Mouse (Mus musculus) forebrain, embryonic 16.5 days (tissue): ENCODE data around the gene Rufy3. TPM values are rescaled to one million over a fixed set of nuclear protein-coding genes. Genes with fewer than 3 reads are reported as not detected.
A peak's percentile ranks its signal among the peaks of the same experiment; 100 is the strongest.
"Not testable (repeated sequence)": the region's sequence is repeated elsewhere in the genome, so short reads cannot be mapped to it uniquely, and the experiment has no call there.

Experiments used
- ATAC-seq: fragments of 200-750 bp; cut with Nextera tagmentation; 2 replicates; pipeline ENCODE4 v1.8.0; 2017; ENCODE audit warnings: mild to moderate bottlenecking, moderate library complexity
- H3K27ac ChIP-seq: fragments of 300-500 bp; sonication (generic); 2 replicates; pipeline ENCODE4 v1.5.1; 2014; ENCODE audit warnings: low read length, control low read depth
- H3K27me3 ChIP-seq: fragments of 300-500 bp; sonication (generic); replicated peaks from 2 replicates; pipeline ENCODE4 v1.6.1; 2014; ENCODE audit warnings: low read length; ENCODE audit not compliant: control insufficient read depth, insufficient read depth
- H3K36me3 ChIP-seq: fragments of 300-500 bp; sonication (generic); 2 replicates; pipeline ENCODE4 v1.6.1; 2014; ENCODE audit not compliant: control insufficient read depth, insufficient read depth
- H3K4me1 ChIP-seq: fragments of 300-500 bp; sonication (generic); replicated peaks from 2 replicates; pipeline ENCODE4 v1.6.1; 2014; ENCODE audit warnings: low read length; ENCODE audit not compliant: control insufficient read depth, insufficient read depth
- H3K4me2 ChIP-seq: fragments of 300-500 bp; sonication (generic); 2 replicates; pipeline ENCODE4 v1.6.1; 2014; ENCODE audit warnings: mild to moderate bottlenecking, low read length, control low read depth
- H3K4me3 ChIP-seq: fragments of 300-500 bp; sonication (generic); replicated peaks from 2 replicates; pipeline ENCODE4 v1.5.1; 2014; ENCODE audit warnings: mild to moderate bottlenecking, low read length, control low read depth
- H3K9ac ChIP-seq: fragments of 300-500 bp; sonication (generic); replicated peaks from 2 replicates; pipeline ENCODE4 v1.6.1; 2014; ENCODE audit warnings: low read depth, low read length, control low read depth
- H3K9me3 ChIP-seq: fragments of 300-500 bp; sonication (generic); 2 replicates; pipeline ENCODE4 v1.6.1; 2016; ENCODE audit warnings: low read length; ENCODE audit not compliant: control insufficient read depth
- WGBS: fragments of 180-500 bp; shearing (Covaris S2); extraction: QIAGEN DNeasy Blood & Tissue Kit; methylation state at CpG from one replicate; pipeline ENCODE4 v1.1.7; 2014; 5-methylcytosine and 5-hydroxymethylcytosine counted together
- polyA plus RNA-seq: library from polyadenylated mRNA; unstranded; fragments of >200 nt; fragmentation: Nextera tagmentation; extraction: Ambion mirVana; gene quantifications from 2 replicates; pipeline ENCODE4 v1.2.1, GENCODE M21; 2015

The Rufy3 gene
- polyA plus RNA-seq: 248 and 258 TPM in 2 replicates

- Histone ChIP-seq H3K27me3 (no peaks in the 10 kb centered on the region), H3K4me2 (peak within 1 kb of the TSS; percentile 65), H3K9me3 (no peaks in the 10 kb centered on the region), H3K4me3 (peak within 1 kb of the TSS; percentile 84), H3K4me1 (peaks cover 15% of the 10 kb centered on the region), H3K36me3 (no peaks in the 10 kb centered on the region), H3K27ac (peak within 1 kb of the TSS; percentile 89), H3K9ac (peak within 1 kb of the TSS; percentile 84)
- ATAC-seq: peak; percentile 87
- WGBS: 0% methylated on average over 46 of the region's 71 CpGs
These were observed at the start of gene Rufy3 for GRCm38 (mm10) chr5:88564501-88565147. Gene Rufy3 (plus strand): TSS chr5:88565040.

- Histone ChIP-seq H3K4me2 (no peak overlapping the region), H3K36me3 (no peaks in the 10 kb centered on the region), H3K27me3 (no peaks in the 10 kb centered on the region), H3K4me1 (no peaks in the 10 kb centered on the region), H3K4me3 (no peak overlapping the region), H3K9me3 (no peaks in the 10 kb centered on the region), H3K9ac (no peak overlapping the region), H3K27ac (no peak overlapping the region)
- peak; percentile 72 for ATAC-seq
- 3% methylated on average over 2 of the region's 2 CpGs for WGBS
These were observed 45.6 kb upstream of the Rufy3 start for GRCm38 (mm10) chr5:88519232-88519631.

- H3K4me3 ChIP-seq: no peak within 1 kb of the TSS
- no peaks in the 10 kb centered on the region for H3K4me1 ChIP-seq
- no peak within 1 kb of the TSS for H3K4me2 ChIP-seq
- no peaks in the 10 kb centered on the region for H3K9me3 ChIP-seq
- no peaks in the 10 kb centered on the region for H3K36me3 ChIP-seq
- WGBS: 93% methylated on average over 3 of the region's 3 CpGs
- no peak for ATAC-seq
- H3K27ac ChIP-seq: no peak within 1 kb of the TSS
- H3K27me3 ChIP-seq: no peaks in the 10 kb centered on the region
- no peak within 1 kb of the TSS for H3K9ac ChIP-seq
These were observed 37.2 kb upstream of the Rufy3 start, which contains the start of gene Jchain for GRCm38 (mm10) chr5:88527657-88528056. Gene Jchain (minus strand): TSS chr5:88527891.

GRCm38 (mm10) chr5:88530908-88531307 lies 33.9 kb upstream of the Rufy3 start:
- no peak for ATAC-seq
- WGBS: 48% methylated on average over 1 of the region's 1 CpGs
- no peak overlapping the region for H3K9ac ChIP-seq
- H3K4me1 ChIP-seq: no peaks in the 10 kb centered on the region
- H3K4me3 ChIP-seq: no peak overlapping the region
- no peak overlapping the region for H3K4me2 ChIP-seq
- no peaks in the 10 kb centered on the region for H3K36me3 ChIP-seq
- H3K9me3 ChIP-seq: no peaks in the 10 kb centered on the region
- H3K27ac ChIP-seq: no peak overlapping the region
- H3K27me3 ChIP-seq: no peaks in the 10 kb centered on the region

GRCm38 (mm10) chr5:88534697-88535096 lies 30.1 kb upstream of the Rufy3 start:
- Histone ChIP-seq H3K4me3 (no peak overlapping the region), H3K9me3 (no peaks in the 10 kb centered on the region), H3K4me1 (no peaks in the 10 kb centered on the region), H3K9ac (no peak overlapping the region), H3K27me3 (no peaks in the 10 kb centered on the region), H3K4me2 (no peak overlapping the region), H3K36me3 (no peaks in the 10 kb centered on the region), H3K27ac (no peak overlapping the region)
- no peak for ATAC-seq
- 70% methylated on average over 3 of the region's 3 CpGs for WGBS

- no peaks in the 10 kb centered on the region for H3K4me1 ChIP-seq
- no peak overlapping the region for H3K27ac ChIP-seq
- ATAC-seq: no peak
- H3K4me2 ChIP-seq: no peak overlapping the region
- no peak overlapping the region for H3K9ac ChIP-seq
- no peak overlapping the region for H3K4me3 ChIP-seq
- H3K27me3 ChIP-seq: no peaks in the 10 kb centered on the region
- H3K9me3 ChIP-seq: no peaks in the 10 kb centered on the region
- H3K36me3 ChIP-seq: no peaks in the 10 kb centered on the region
These were observed 24.0 kb upstream of the Rufy3 start for GRCm38 (mm10) chr5:88540845-88541244.

- no peak overlapping the region for H3K4me2 ChIP-seq
- no peaks in the 10 kb centered on the region for H3K9me3 ChIP-seq
- H3K27me3 ChIP-seq: no peaks in the 10 kb centered on the region
- no peaks in the 10 kb centered on the region for H3K36me3 ChIP-seq
- H3K9ac ChIP-seq: no peak overlapping the region
- no peak overlapping the region for H3K27ac ChIP-seq
- no peak overlapping the region for H3K4me3 ChIP-seq
- WGBS: 62% methylated on average over 5 of the region's 5 CpGs
- ATAC-seq: no peak
- no peaks in the 10 kb centered on the region for H3K4me1 ChIP-seq
These were observed 22.1 kb upstream of the Rufy3 start for GRCm38 (mm10) chr5:88542651-88543282.

GRCm38 (mm10) chr5:88544411-88544810 lies 20.4 kb upstream of the Rufy3 start:
- H3K9ac ChIP-seq, H3K4me2 ChIP-seq, H3K4me1 ChIP-seq, H3K27me3 ChIP-seq, H3K36me3 ChIP-seq, H3K9me3 ChIP-seq, ATAC-seq, H3K27ac ChIP-seq, H3K4me3 ChIP-seq: not testable (repeated sequence)
- WGBS: 88% methylated on average over 1 of the region's 1 CpGs

- no peak overlapping the region for H3K4me2 ChIP-seq
- H3K4me3 ChIP-seq: no peak overlapping the region
- WGBS: 90% methylated on average over 7 of the region's 7 CpGs
- no peaks in the 10 kb centered on the region for H3K9me3 ChIP-seq
- H3K9ac ChIP-seq: no peak overlapping the region
- no peaks in the 10 kb centered on the region for H3K36me3 ChIP-seq
- H3K4me1 ChIP-seq: no peaks in the 10 kb centered on the region
- no peak overlapping the region for H3K27ac ChIP-seq
- no peaks in the 10 kb centered on the region for H3K27me3 ChIP-seq
- ATAC-seq: no peak
These were observed 19.3 kb upstream of the Rufy3 start for GRCm38 (mm10) chr5:88545536-88545935.
